Mouse (Mus musculus): ENCODE results near the gene Rbpj. TPM values are rescaled to one million over a fixed set of nuclear protein-coding genes. Genes with fewer than 3 reads are reported as not detected.
A peak's percentile ranks its signal among the peaks of the same experiment; 100 is the strongest.

Gene Rbpj
- polyA plus RNA-seq, 1 experiment from 2014 or later = 23.9 TPM

DNA sequence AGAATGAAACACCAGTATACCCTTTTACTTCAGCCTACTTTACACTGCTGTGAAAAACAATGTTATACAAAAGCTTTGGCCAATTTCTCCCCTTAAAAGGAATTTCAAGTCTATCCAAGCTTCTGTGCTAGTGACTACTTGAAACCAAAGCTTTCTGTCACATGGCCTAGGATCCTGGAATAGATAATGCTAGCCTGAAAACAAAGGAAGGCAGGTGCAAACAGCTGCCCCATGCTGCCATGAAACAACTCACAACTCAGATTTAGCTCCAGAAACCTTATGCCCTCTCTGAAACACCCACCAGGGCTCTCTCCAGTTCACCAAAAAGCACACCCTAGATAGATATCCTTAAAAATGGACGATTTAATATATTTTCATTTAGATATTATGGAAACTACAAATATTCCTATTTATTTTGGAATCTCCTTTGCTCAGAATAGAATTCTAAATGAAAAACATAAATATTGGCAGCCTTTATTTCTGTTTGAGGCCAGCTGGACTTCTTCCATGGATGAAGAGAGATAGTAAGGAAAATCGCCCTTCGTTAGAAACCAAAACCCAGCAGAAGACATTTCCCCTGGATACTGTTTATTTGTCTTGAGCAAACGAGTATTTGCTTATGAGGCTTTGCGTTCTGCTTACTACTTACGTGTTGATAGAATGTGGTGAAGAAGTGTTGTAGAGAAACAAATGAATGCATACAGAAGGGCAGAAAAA lies 91.8 kb downstream of the Rbpj start:
- no peaks in the 10 kb centered on the region for H3K4me1 ChIP-seq
- H3K4me3 ChIP-seq (replicated peaks) = no peak overlapping the region
- H3K27me3 ChIP-seq (replicated peaks) = no peaks in the 10 kb centered on the region
- no peak overlapping the region for H3K27ac ChIP-seq (replicated peaks)
- no peaks in the 10 kb centered on the region for H3K36me3 ChIP-seq
- 81% methylated on average over 6 of the region's 6 CpGs for WGBS
- no peaks in the 10 kb centered on the region for H3K9me3 ChIP-seq (replicated peaks)
- no peak for ATAC-seq (ENCODE audit: low FRiP score)
- H3K9ac ChIP-seq (replicated peaks) = no peak overlapping the region
- H3K4me2 ChIP-seq = no peak overlapping the region

GRCm38 (mm10) chr5:53561160-53561559 lies 95.2 kb downstream of the Rbpj start:
- 87% methylated on average over 7 of the region's 7 CpGs for WGBS

GRCm38 (mm10) chr5:53564309-53564708 lies 98.4 kb downstream of the Rbpj start:
- H3K9ac ChIP-seq (replicated peaks) = no peak overlapping the region
- no peaks in the 10 kb centered on the region for H3K4me1 ChIP-seq
- no peak for ATAC-seq (ENCODE audit: low FRiP score)
- no peak overlapping the region for H3K4me3 ChIP-seq (replicated peaks)
- no peak overlapping the region for H3K27ac ChIP-seq (replicated peaks)
- no peaks in the 10 kb centered on the region for H3K27me3 ChIP-seq (replicated peaks)
- WGBS = 94% methylated on average over 19 of the region's 19 CpGs
- no peaks in the 10 kb centered on the region for H3K9me3 ChIP-seq (replicated peaks)
- no peak overlapping the region for H3K4me2 ChIP-seq
- no peaks in the 10 kb centered on the region for H3K36me3 ChIP-seq

More at GRCm38 (mm10) chr5:53561160-53561559, 95.2 kb downstream of the Rbpj start:
- Histone ChIP-seq H3K36me3 (no peaks in the 10 kb centered on the region), H3K4me1 (no peaks in the 10 kb centered on the region), H3K9ac (replicated peaks) (no peak overlapping the region), H3K27me3 (replicated peaks) (no peaks in the 10 kb centered on the region), H3K4me3 (replicated peaks) (no peak overlapping the region), H3K27ac (replicated peaks) (no peak overlapping the region), H3K4me2 (no peak overlapping the region), H3K9me3 (replicated peaks) (no peaks in the 10 kb centered on the region)
- no peak for ATAC-seq (ENCODE audit: low FRiP score)

GRCm38 (mm10) chr5:53565213-53565794 lies 99.4 kb downstream of the Rbpj start:
- H3K27ac ChIP-seq (replicated peaks) = no peak overlapping the region
- WGBS = 72% methylated on average over 5 of the region's 5 CpGs
- no peak overlapping the region for H3K9ac ChIP-seq (replicated peaks)
- ATAC-seq (ENCODE audit: low FRiP score) = no peak
- H3K36me3 ChIP-seq = no peaks in the 10 kb centered on the region
- no peak overlapping the region for H3K4me2 ChIP-seq
- H3K4me3 ChIP-seq (replicated peaks) = no peak overlapping the region
- H3K9me3 ChIP-seq (replicated peaks) = no peaks in the 10 kb centered on the region
- no peaks in the 10 kb centered on the region for H3K27me3 ChIP-seq (replicated peaks)
- H3K4me1 ChIP-seq = no peaks in the 10 kb centered on the region

GRCm38 (mm10) chr5:53566485-53567083 lies 100.6 kb downstream of the Rbpj start:
- H3K4me1 ChIP-seq = no peaks in the 10 kb centered on the region
- H3K4me2 ChIP-seq = no peak overlapping the region
- 95% methylated on average over 15 of the region's 15 CpGs for WGBS
- ATAC-seq (ENCODE audit: low FRiP score) = no peak
- H3K9me3 ChIP-seq (replicated peaks) = no peaks in the 10 kb centered on the region
- no peaks in the 10 kb centered on the region for H3K27me3 ChIP-seq (replicated peaks)
- H3K36me3 ChIP-seq = no peaks in the 10 kb centered on the region
- no peak overlapping the region for H3K9ac ChIP-seq (replicated peaks)
- H3K27ac ChIP-seq (replicated peaks) = no peak overlapping the region
- no peak overlapping the region for H3K4me3 ChIP-seq (replicated peaks)

DNA sequence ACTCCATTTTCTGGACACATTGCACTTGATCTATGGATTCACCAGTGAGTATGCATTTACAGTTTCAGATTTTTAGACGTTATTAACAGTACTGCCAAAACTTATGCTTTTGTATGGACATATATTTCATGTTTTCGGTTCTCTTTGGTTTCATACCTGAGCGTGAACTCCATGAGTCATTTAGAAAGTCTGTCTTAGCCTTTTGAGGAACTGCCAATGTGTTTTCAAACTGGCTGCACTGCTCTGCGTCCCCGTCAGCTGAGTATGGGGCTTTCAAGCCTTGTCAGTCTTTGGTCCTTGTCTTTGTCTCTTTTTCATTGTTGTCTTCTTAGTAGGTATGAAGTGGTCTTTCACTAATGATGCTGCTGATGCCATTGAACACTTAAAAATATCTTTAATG lies 106.5 kb downstream of the Rbpj start:
- H3K9ac ChIP-seq (replicated peaks) = no peak overlapping the region
- H3K27ac ChIP-seq (replicated peaks) = no peak overlapping the region
- WGBS = 86% methylated on average over 5 of the region's 5 CpGs
- no peaks in the 10 kb centered on the region for H3K36me3 ChIP-seq
- H3K9me3 ChIP-seq (replicated peaks) = no peaks in the 10 kb centered on the region
- no peak for ATAC-seq (ENCODE audit: low FRiP score)
- no peak overlapping the region for H3K4me2 ChIP-seq
- H3K27me3 ChIP-seq (replicated peaks) = no peaks in the 10 kb centered on the region
- no peaks in the 10 kb centered on the region for H3K4me1 ChIP-seq
- no peak overlapping the region for H3K4me3 ChIP-seq (replicated peaks)

GRCm38 (mm10) chr5:53574883-53575442 lies 109.0 kb downstream of the Rbpj start:
- 44% methylated on average over 3 of the region's 3 CpGs for WGBS
- no peak overlapping the region for H3K4me3 ChIP-seq (replicated peaks)
- no peak overlapping the region for H3K4me2 ChIP-seq
- H3K27ac ChIP-seq (replicated peaks) = no peak overlapping the region
- no peaks in the 10 kb centered on the region for H3K36me3 ChIP-seq
- ATAC-seq (ENCODE audit: low FRiP score) = no peak
- H3K9me3 ChIP-seq (replicated peaks) = no peaks in the 10 kb centered on the region
- H3K9ac ChIP-seq (replicated peaks) = no peak overlapping the region
- H3K4me1 ChIP-seq = no peaks in the 10 kb centered on the region
- no peaks in the 10 kb centered on the region for H3K27me3 ChIP-seq (replicated peaks)

DNA sequence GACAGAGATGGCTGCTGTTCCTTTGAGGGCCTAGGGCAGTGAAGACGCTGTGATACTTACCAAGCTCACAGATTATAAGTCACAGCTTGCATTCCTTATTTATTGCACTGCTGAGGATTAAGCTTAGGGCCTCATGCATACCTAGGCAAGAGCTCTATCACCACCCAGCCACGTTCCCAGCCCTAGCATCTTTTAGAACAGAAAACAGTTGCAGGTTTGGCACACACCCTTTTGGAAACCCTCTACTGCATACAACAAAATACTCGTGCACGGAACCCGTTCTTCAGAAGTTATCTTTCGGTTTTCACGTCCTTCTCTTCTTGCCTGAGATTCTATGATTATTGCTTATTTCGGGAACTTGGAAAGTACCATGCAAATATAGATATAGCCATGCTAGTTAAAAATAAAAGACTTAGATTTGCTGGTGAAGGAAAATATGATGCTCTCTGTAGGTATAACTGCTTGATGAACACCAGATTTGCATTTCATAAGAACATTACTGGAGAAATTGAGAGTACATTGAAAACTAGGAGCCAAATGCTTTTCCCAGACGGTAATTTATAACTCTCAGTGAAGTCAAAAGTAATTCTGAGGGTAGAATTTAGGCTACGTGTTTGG lies 111.4 kb downstream of the Rbpj start:
- H3K9me3 ChIP-seq (replicated peaks) = no peaks in the 10 kb centered on the region
- H3K4me1 ChIP-seq = no peaks in the 10 kb centered on the region
- 83% methylated on average over 10 of the region's 10 CpGs for WGBS
- H3K27ac ChIP-seq (replicated peaks) = no peak overlapping the region
- ATAC-seq (ENCODE audit: low FRiP score) = no peak
- H3K4me3 ChIP-seq (replicated peaks) = no peak overlapping the region
- H3K36me3 ChIP-seq = no peaks in the 10 kb centered on the region
- H3K4me2 ChIP-seq = no peak overlapping the region
- no peak overlapping the region for H3K9ac ChIP-seq (replicated peaks)
- no peaks in the 10 kb centered on the region for H3K27me3 ChIP-seq (replicated peaks)

DNA sequence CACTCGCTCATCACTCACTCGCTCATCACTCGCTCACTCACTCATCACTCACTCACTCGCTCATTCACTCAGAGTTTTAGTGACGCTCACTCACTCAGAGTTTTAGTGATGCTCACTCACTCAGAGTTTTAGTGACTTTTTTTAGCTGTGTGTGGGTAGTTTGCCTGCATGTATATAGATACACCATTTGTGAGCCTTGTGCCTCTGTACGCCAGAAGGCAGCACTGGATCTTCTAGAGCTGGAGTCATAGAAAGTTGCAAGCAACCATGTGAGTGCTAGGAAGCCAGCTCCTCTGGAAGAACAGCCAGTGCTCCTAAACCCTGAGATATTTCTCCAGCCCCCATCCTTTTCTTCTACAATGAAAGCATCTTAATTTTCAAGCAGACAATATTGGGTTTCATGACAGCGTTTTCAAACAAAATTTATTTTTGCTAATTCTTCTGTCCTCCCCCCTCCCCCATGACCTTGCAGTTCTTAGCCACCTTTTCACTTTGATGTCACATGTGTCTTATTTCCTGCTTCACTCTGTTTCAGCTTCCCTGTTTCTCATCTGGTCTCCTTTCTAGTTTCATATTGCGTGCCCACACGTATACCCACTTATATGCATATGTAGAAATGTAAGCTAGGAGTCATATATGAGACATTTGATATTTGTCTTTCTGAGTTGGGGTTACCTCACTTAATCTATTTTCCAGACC lies 118.3 kb downstream of the Rbpj start:
- H3K36me3 ChIP-seq = no peaks in the 10 kb centered on the region
- 94% methylated on average over 9 of the region's 9 CpGs for WGBS
- H3K9me3 ChIP-seq (replicated peaks) = no peaks in the 10 kb centered on the region
- no peak overlapping the region for H3K9ac ChIP-seq (replicated peaks)
- H3K4me3 ChIP-seq (replicated peaks) = no peak overlapping the region
- no peak for ATAC-seq (ENCODE audit: low FRiP score)
- peaks cover 5% of the 10 kb centered on the region for H3K4me1 ChIP-seq
- H3K27me3 ChIP-seq (replicated peaks) = no peaks in the 10 kb centered on the region
- no peak overlapping the region for H3K27ac ChIP-seq (replicated peaks)
- no peak overlapping the region for H3K4me2 ChIP-seq

DNA sequence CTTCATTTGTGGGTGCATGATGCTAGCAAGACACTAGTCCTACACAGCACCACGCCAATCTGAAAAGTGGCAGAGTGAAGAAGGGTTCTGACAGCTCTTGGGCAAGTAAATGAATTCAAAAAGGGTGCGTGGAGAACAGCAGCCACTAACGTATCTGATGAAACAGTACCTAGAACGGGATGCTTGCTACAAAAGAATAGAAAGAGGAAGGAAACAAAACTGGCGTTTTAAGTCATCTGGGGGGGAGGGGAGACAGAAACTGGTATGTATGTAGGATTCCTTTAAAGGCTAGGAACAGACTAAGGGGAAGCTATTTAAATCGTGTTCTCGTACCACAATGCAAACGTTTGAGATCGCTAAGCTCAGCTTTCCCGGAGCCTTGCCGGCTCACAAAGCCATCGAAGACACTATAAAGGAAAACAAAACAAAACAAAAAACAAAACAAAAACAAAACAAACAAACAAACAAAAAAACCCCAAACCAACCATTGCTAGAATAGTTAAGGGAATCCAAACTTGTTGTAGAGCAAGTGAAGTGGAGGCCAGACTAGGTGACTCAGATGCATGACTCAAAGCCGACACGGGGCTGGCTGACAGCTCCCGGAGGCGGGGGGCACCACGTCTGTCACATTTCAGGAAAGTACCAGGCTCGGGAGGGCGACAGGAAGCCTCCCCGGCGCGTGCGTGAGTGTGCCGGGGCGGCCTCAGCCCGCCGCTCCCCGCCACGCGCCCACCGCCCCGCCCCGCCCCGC lies 122.6 kb downstream of the Rbpj start:
- Histone ChIP-seq H3K4me1 (peaks cover 25% of the 10 kb centered on the region), H3K4me3 (replicated peaks) (peak overlapping the region; percentile 87), H3K9ac (replicated peaks) (peak overlapping the region; percentile 70), H3K27ac (replicated peaks) (peak overlapping the region; percentile 98), H3K4me2 (peak overlapping the region; percentile 64), H3K9me3 (replicated peaks) (no peaks in the 10 kb centered on the region), H3K36me3 (no peaks in the 10 kb centered on the region), H3K27me3 (replicated peaks) (no peaks in the 10 kb centered on the region)
- WGBS = 2% methylated on average over 26 of the region's 34 CpGs
- peak; percentile 40; the same call in 1 of the 2 replicates for ATAC-seq (ENCODE audit: low FRiP score)
